Mouse (Mus musculus) hindbrain, postnatal 0 days (tissue): ENCODE data around the gene Eps8. TPM values are rescaled to one million over a fixed set of nuclear protein-coding genes. Genes with fewer than 3 reads are reported as not detected.

Experiments used
- ATAC-seq: fragments of 200-750 bp; cut with Nextera tagmentation; 2 replicates; pipeline ENCODE4 v1.8.0; 2017; ENCODE audit warnings: mild to moderate bottlenecking, moderate TSS enrichment, moderate library complexity
- DNase-seq: peaks from one replicate; pipeline ENCODE4 v3.0.0-alpha.2; 2015; ENCODE audit warnings: low spot score
- H3K27ac ChIP-seq: fragments of 300-500 bp; sonication (generic); 2 replicates; pipeline ENCODE4 v1.5.1; 2014; ENCODE audit warnings: mild to moderate bottlenecking
- H3K27me3 ChIP-seq: fragments of 300-500 bp; sonication (generic); 2 replicates; pipeline ENCODE4 v1.6.1; 2014; ENCODE audit warnings: low read length, mixed read lengths; ENCODE audit not compliant: insufficient read depth
- H3K36me3 ChIP-seq: fragments of 300-500 bp; sonication (generic); 2 replicates; pipeline ENCODE4 v1.6.1; 2014; ENCODE audit warnings: low read length, mixed read lengths; ENCODE audit not compliant: insufficient read depth
- H3K4me1 ChIP-seq: fragments of 300-500 bp; sonication (generic); 2 replicates; pipeline ENCODE4 v1.6.1; 2014; ENCODE audit warnings: antibody characterized with exemption, low read length, mixed read lengths; ENCODE audit not compliant: insufficient read depth
- H3K4me2 ChIP-seq: fragments of 300-500 bp; sonication (generic); 2 replicates; pipeline ENCODE4 v1.6.1; 2014; ENCODE audit warnings: low read depth, mild to moderate bottlenecking, low read length, moderate library complexity, mixed read lengths
- H3K4me3 ChIP-seq: fragments of 300-500 bp; sonication (generic); 2 replicates; pipeline ENCODE4 v1.5.1; 2014; ENCODE audit warnings: low read length
- H3K9ac ChIP-seq: fragments of 300-500 bp; sonication (generic); replicated peaks from 2 replicates; pipeline ENCODE4 v1.6.1; 2014; ENCODE audit warnings: mild to moderate bottlenecking, low read length, moderate library complexity, mixed read lengths
- H3K9me3 ChIP-seq: fragments of 300-500 bp; sonication (generic); 2 replicates; pipeline ENCODE4 v1.6.1; 2016; ENCODE audit warnings: low read length, mixed read lengths
- CTCF ChIP-seq: IDR thresholded peaks from 2 replicates; pipeline ENCODE4 v1.5.1; 2016; ENCODE audit warnings: antibody characterized with exemption, control low read depth, low read depth
- WGBS: fragments of 180-500 bp; shearing (Covaris S2); extraction: QIAGEN DNeasy Blood & Tissue Kit; methylation state at CpG from one replicate; pipeline ENCODE4 v1.1.7; 2014; 5-methylcytosine and 5-hydroxymethylcytosine counted together
- polyA plus RNA-seq: library from polyadenylated mRNA; unstranded; fragments of >200 nt; fragmentation: Nextera tagmentation; extraction: Ambion mirVana; gene quantifications from 2 replicates; pipeline ENCODE4 v1.2.1, GENCODE M21; 2015
- total RNA-seq: library from RNA; depleted of rRNA; stranded (reverse); fragments of >200 nt; gene quantifications from 2 replicates; pipeline ENCODE4 v1.2.3, GENCODE M21; 2014; rRNA removed

Gene Eps8
- total and polyA plus RNA-seq, 2 experiments from 2014 or later = 31.8 to 40.0 TPM

DNA sequence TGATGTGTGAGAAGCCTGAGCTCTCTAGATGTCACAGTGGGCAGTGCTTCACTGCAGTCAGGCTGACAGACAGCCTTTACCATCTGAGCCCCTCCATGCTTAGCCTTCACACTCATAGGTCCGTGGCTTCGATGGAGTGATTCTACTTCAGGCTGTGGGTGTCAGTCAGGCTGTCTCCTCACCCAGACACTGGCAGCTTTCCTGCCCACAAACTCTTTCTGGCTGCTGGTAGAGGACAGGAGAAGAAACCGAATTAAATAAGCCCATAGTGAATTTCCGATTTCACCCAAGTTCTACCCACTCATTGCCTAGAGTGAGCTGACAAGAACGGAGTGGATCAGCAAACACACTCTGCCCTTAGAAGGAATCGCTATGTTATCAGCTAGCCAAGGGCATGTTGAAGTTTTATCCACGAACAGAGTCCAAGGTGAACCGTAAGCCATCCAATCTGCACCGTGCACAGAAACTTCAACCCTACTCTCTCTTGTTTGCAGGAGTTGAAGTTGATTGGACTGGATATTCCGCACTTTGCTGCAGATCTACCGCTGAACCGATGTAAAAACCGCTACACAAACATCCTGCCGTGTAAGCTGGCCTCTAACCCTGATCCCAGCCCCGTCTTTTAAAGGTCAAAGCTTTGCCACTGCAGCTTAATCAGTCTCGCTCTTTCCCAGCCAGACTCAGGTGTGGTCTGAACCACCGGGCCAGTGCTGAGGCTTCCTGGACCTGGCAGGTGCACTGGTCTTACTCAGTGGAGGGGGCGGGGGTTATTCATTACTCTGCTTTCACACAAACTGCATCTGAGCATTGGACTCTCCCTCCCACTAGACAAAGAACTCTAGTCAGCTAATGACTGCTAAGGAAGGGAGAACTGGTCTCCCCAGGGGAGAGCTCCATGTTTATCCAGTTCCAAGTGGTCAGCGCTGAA is 213.9 kb downstream of the Eps8 start:
- no peak for DNase-seq
- H3K36me3 ChIP-seq = 0 out of 2 replicates have a peak, but pooled peaks cover 6% of the 10 kb centered on the region
- H3K4me3 ChIP-seq = no peak overlapping the region
- peaks cover 2% of the 10 kb centered on the region; the same call in 1 of the 2 replicates for H3K4me1 ChIP-seq
- H3K27me3 ChIP-seq = no peaks in the 10 kb centered on the region
- WGBS = 87% methylated on average over 19 of the region's 19 CpGs
- no peaks in the 10 kb centered on the region for H3K9me3 ChIP-seq
- no peak for ATAC-seq
- TF ChIP-seq CTCF = no peak
- H3K4me2 ChIP-seq = no peak overlapping the region
- no peak overlapping the region for H3K27ac ChIP-seq
- H3K9ac ChIP-seq = no peak overlapping the region

DNA sequence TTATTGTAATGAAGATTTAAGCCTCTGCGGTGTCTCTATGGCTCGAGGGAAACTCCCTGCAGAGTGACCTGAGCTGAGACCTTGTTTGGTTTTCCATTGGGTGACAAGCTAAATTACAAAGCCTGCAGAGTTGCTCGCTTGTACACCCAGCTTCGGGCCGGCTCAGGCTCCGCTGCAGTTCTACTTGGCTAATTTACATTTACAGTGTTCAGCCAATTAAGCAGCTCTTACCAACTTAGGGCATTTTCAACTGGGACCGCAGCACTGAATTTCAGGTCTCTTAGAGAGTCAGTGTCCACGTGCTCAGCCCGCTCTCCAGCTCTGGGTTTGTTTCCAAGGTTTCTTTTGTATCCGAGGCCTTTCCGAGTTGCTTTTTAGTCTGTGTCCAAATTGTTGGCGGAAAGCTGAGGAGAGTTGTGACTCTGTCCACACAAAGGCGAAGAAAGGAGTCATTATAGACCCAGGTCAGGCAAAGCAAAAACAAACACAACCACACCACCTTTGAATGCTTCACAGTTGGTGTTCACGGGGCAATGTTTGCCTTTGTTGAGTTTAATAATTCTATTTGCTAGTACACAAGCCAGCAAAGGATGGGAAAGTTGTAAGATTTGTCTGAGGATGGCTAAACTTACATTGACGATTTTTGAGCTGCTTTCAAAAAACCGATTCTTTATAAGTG is 216.6 kb downstream of the Eps8 start:
- Histone ChIP-seq H3K27ac (peak overlapping the region; percentile 58; the same call in 1 of the 2 replicates), H3K4me2 (0 out of 2 replicates have a peak overlapping the region, but pooled peaks have one; percentile 3), H3K9me3 (no peaks in the 10 kb centered on the region), H3K4me3 (no peak overlapping the region), H3K27me3 (no peaks in the 10 kb centered on the region), H3K4me1 (peaks cover 2% of the 10 kb centered on the region; the same call in 1 of the 2 replicates), H3K9ac (no peak overlapping the region), H3K36me3 (no peaks in the 10 kb centered on the region)
- no peak for TF ChIP-seq CTCF
- 18% methylated on average over 16 of the region's 16 CpGs for WGBS
- DNase-seq = peak; percentile 81
- ATAC-seq = peak; percentile 88

DNA sequence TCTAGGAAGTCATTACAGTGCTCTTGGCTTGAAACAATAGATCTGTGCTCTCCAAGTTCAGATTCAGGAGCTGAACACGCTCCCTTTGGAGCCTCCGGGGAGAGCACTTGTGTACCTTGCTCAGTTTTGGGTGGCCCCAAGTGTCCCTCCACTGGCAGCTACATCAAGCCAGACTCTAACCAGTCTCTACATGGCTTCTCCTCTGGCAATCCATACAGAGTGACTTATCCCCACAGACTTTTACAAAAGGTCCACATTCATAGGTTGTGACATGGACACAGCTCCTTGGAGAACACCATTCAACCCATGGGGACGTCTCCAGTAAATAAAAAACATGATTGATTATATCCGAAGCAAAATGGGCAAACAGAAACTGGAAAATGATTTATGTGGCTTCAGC is 217.2 kb downstream of the Eps8 start:
- no peak for DNase-seq
- no peak overlapping the region for H3K4me3 ChIP-seq
- no peaks in the 10 kb centered on the region for H3K27me3 ChIP-seq
- H3K9ac ChIP-seq = no peak overlapping the region
- H3K36me3 ChIP-seq = no peaks in the 10 kb centered on the region
- H3K4me2 ChIP-seq = 0 out of 2 replicates have a peak overlapping the region, but pooled peaks have one; percentile 3
- H3K27ac ChIP-seq = peak overlapping the region; percentile 58; the same call in 1 of the 2 replicates
- H3K4me1 ChIP-seq = peaks cover 2% of the 10 kb centered on the region; the same call in 1 of the 2 replicates
- no peaks in the 10 kb centered on the region for H3K9me3 ChIP-seq
- WGBS = 50% methylated on average over 4 of the region's 4 CpGs
- 0 out of 2 replicates have a peak, but pooled peaks have one; percentile 18 for ATAC-seq
- no peak for TF ChIP-seq CTCF

DNA sequence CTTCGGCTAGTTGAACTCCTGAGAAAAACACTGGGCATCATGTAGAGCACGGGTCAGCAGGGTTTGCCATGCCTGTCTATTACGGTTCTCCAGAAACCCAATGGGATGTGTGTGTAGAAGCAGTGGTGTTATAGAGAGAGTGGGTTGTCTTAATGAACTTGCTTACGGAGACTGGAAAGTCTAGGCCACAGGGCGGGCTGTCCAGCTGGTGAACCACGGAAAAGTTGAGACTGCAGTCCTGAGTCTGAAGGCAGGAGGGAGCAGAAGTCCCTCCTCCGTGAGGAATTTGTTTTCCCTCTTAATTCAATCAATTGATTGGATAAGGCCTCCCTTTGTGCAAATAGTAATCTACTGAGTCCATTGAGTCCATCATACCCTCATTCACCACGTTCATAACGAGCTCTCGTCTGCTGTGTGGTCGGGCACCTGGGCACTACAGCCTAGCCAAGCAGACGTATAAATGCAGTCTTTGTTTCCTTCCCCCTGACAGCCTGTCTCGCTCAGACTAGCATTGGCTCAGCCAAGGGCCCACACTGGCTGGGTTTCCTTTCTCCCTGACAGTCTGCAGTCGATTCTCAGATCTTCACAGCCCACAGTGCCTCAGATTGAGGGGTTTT is 221.0 kb downstream of the Eps8 start:
- TF ChIP-seq CTCF = no peak
- H3K4me1 ChIP-seq = peaks cover 2% of the 10 kb centered on the region; the same call in 1 of the 2 replicates
- 39% methylated on average over 14 of the region's 14 CpGs for WGBS
- no peak overlapping the region for H3K4me2 ChIP-seq
- H3K9me3 ChIP-seq = no peaks in the 10 kb centered on the region
- H3K36me3 ChIP-seq = no peaks in the 10 kb centered on the region
- DNase-seq (peak; percentile 67), ATAC-seq (peak; percentile 83)
- no peak overlapping the region for H3K9ac ChIP-seq
- no peak overlapping the region for H3K27ac ChIP-seq
- no peak overlapping the region for H3K4me3 ChIP-seq
- H3K27me3 ChIP-seq = no peaks in the 10 kb centered on the region

Other genes starting within 250 kb of the Eps8 start
- 79.0 and 86.6 TPM in 2 replicates for gene Strap, start 80.2 kb upstream of the Eps8 start, total RNA-seq
- 168 TPM in 2 replicates for gene Strap, start 80.2 kb upstream of the Eps8 start, polyA plus RNA-seq
- gene Dera, start 99.7 kb upstream of the Eps8 start, total RNA-seq = 9.1 and 12.1 TPM in 2 replicates
- 17.9 and 19.4 TPM in 2 replicates for gene Dera, start 99.7 kb upstream of the Eps8 start, polyA plus RNA-seq